Mouse (Mus musculus) heart, postnatal 0 days (tissue): ENCODE results near the gene Pi4k2b.

Source experiments
- CTCF ChIP-seq: IDR thresholded peaks from 2 replicates; pipeline ENCODE4 v1.5.1; 2016; ENCODE audit warnings: antibody characterized with exemption, control low read depth, low read depth
- EP300 ChIP-seq: IDR thresholded peaks from 2 replicates; pipeline ENCODE4 v1.6.1; 2016; ENCODE audit warnings: antibody characterized with exemption, low read depth

DNA sequence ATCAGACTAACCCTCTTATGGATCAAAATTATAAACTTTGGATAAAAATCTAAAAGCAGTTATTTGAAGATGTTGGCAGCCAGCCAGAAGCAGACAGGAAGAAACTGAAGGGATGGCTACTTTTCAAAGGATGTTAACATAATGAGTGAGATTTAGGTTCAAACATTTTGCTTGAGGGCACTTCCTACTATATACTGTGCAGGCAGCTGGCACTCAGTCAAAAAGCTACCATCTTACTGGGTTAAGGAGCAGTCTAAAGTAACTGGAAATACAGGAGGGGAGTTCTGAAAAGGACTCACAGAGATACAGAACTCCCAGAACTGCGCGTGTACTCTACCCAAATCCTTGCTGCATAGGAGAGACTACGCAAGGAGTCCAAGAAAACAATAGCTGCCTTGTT lies 5.3 kb upstream of the Pi4k2b start:
- TF ChIP-seq CTCF (no peak), EP300 (no peak)
